Mouse (Mus musculus): Measurements from ENCODE around the gene Gli1.

Gli1 gene

GRCm38 (mm10) chr10:127341891-127342639 is at the start of gene Gli1:
Gene Gli1 (minus strand): TSS chr10:127341974.
- DNase-seq: peak; percentile 75

DNA sequence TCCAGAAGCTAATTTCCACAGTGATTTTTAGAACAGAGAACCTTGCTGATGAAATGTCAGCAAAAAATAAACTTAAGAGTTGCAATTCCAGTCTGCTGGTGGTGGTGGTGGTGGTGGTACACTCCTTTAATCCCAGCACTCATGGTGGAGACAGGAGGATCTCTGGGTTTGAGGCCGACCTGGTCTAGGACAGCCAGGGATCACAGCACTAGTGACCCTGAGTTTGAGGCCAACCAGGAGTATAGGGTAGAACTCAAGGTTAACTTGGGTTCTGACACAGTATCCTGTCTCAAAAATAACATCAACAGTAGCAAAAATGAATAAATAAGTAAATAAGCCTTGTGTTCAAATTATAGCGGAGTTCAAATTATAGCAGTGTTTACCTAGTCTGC is 40.0 kb upstream of the Gli1 start:
- DNase-seq: no peak

- DNase-seq: peak; percentile 32
Observed at GRCm38 (mm10) chr10:127380767-127381742, 39.3 kb upstream of the Gli1 start.

DNA sequence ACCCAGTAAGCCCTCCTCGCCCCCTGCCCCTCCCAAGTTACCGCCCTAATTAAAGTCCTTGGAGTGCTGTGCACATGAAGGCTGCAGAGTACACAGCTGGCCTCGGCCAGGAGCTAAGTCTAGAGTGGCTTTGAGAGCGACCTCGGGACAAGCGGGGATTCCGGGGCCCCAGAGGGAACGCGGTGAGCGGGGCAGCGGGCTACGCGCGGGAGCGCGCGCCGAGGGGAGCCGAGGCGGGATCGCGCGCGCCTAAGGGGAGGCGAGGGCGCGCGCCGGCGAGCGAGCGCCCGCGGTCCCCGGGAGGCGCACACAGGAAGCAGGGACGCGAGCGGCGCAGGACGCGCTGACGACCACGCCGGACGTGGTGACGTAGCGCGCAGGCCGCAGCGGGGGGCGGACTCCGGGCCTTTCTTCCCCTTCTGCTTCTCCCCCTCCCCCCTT is 38.5 kb upstream of the Gli1 start, which contains the start of gene R3hdm2:
Gene R3hdm2, plus strand, starts transcription at position 77 of the 441 bp plus-strand sequence.
- peak; percentile 94 for DNase-seq

DNA sequence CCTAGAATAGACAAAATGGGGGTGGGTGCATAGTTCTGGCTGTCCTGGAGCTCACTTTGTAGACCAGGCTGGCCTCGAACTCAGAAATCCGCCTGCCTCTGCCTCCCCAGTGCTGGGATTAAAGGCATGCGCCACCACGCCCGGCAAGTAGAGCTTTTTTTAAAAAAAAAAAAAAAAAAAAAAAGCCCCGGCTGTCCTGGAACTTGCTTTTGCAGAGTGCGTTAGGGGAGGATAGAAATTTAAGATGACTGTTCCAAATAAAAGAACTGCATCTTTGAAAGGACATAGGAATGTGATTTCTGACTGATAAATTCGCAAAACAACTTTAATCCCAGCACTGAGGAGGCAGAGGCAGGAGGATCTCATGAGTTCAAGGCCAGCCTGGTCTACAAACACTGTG is 37.9 kb upstream of the Gli1 start:
- no peak for DNase-seq

DNA sequence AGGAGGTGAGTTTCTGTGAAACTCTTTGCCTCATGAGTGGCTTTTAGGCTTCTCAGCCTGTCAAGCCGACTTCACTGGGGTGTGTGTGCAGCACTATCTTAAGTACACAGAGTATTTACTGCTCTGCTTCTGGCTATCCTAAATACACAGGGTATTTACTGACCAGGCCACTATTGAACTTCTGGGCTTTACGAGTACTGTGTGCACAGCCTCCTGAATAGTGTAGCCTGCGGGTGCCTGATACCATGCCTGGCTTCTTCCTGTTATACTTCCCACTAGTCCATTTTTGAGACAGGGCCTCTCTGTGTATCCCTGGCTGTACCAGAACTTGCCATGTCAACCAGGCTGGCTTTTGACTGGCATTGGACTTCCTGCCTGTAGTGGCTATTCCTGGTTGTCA is 35.9 kb upstream of the Gli1 start:
- no peak for DNase-seq

DNA sequence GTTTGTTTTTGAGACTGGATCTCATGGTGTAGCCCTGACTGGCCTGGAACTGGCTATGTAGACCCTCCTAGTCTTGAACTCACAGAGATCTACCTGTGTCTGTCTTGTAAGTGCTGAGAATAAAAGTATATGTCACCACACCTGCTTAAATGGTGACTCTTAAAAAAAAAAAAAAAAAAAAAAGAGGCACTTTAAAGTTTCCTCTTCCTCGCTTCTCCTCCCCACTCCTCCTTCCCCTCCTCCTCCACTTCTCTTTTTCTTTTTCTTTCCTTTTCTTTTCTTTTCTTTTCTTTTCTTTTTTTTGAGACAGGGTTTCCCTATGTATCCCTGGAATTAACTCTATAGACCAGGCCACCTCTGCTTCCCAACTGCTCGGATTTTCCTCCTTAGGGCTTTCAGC is 29.2 kb upstream of the Gli1 start:
- no peak for DNase-seq

GRCm38 (mm10) chr10:127369834-127370820 is 28.4 kb upstream of the Gli1 start, which contains the start of gene Inhbc:
Gene Inhbc (minus strand): TSS chr10:127370431.
- DNase-seq: no peak

- DNase-seq: no peak
Observed at GRCm38 (mm10) chr10:127368273-127368672, 26.5 kb upstream of the Gli1 start.

DNA sequence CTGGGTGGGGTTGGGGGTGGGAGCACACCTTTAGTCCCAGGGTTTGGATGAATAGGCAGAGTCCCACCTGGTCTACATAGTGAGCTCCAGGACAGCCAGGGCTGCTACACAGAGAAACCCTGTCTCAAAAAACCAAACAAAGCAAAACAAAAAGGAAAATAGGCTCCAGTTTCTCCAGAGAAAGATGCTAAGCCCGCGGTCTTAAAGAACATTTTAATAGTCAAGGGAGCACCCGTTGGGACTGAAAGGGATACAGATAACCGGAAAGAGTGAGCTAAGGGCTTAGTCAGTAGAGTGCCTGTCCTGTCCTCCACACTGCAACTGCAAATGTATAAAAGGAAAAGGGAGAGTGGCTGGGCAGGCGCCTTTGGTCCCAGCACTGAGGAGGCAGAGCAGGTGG is 25.3 kb upstream of the Gli1 start:
- no peak for DNase-seq

DNA sequence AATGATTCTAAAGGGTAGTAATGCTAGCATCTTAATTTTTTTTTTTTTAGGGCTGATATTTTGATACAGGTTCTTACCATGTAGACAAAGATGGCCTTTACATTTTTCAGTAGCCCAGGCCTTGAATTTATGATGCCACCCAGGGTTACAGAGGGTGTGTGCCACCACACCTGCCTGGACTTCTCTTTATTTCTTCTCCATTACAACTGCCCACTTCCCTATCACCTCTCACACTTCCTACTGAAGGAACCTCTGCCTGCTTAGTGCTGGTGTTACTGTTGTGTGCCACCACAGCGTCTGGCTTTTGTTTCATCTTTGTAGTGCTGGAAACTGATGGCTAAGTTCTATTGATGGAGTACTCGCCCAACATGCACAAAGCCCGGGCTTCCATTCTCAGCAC is 18.9 kb upstream of the Gli1 start:
- DNase-seq: no peak

DNA sequence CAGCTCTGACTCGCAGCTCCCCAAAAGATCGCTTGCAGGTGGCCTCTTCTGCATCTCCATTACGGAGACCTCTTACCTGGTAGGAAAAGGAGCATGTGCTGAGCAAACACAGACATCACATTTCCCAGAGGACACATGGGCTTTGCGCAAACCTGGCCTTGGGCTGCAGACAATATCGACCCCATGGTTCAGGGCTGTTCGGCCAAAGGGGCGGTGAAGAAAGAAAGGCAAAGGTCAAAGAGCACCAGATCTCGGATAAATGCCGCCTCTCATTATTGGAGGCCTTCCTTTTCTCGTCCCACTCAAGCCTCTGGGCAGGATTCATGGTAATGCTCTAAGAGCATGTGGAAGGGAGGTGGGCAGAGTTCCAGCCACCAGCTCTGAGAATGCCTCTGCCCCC is 13.6 kb upstream of the Gli1 start:
- no peak for DNase-seq

- peak; percentile 92 for DNase-seq
Observed at GRCm38 (mm10) chr10:127353909-127354895, 12.4 kb upstream of the Gli1 start, which contains the start of gene Inhbe. Gene Inhbe (minus strand): TSS chr10:127354411.

DNA sequence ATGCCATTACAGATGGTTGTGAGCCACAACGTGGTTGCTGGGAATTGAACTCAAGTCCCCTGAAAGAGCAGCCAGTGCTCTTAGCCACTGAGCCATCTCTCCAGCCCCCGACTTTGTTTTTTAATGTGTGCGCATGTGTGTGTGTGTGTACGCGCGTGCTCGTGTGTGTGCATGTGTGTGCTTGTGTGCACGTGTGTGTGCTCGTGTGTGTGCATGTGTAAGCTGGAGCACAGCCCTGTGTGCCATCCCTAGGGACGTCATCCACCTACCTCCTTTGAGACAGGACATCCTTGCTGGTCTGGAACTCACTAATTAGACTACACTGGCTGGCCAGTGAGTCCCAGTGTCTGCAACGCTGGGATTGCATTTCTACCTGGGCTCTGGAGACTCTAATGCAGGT is 11.0 kb upstream of the Gli1 start:
- no peak for DNase-seq

GRCm38 (mm10) chr10:127352187-127352586 is 10.4 kb upstream of the Gli1 start:
- DNase-seq: no peak

DNA sequence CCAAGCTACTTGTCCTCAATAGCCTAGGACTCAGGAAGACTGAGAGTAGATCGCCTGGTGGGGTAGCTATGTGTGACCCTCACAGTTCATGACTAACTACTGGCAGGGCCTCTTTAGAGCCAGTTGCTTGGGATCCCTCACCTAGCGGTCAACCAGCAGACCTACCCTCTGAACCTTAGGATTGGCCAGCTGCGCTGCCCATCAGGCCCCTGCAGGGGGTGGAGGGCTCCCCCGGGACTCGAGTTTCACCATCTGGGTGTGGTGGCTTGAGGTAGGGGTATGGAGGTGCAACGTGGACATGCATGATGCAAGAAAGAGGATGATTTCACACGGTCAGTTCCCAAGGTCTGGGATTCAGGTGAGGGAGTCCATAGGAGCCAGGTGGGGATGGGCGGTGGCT is 9.9 kb upstream of the Gli1 start:
- DNase-seq: no peak

DNA sequence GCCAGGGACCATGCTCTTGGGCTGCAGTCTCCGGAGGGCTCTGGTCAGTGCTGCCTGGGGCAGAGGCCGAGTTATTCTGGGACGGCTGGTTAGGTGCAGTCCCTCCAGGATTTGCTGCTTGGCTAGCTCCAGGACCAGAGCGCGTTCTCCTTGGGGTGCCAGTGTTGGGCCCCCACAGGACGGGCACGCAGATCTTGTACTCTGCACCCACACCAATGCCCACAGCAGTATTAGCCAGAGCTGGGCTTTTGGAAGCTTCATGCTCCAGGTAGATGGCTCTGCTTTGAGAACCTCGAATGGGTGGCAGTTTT is 9.5 kb upstream of the Gli1 start:
- no peak for DNase-seq

DNA sequence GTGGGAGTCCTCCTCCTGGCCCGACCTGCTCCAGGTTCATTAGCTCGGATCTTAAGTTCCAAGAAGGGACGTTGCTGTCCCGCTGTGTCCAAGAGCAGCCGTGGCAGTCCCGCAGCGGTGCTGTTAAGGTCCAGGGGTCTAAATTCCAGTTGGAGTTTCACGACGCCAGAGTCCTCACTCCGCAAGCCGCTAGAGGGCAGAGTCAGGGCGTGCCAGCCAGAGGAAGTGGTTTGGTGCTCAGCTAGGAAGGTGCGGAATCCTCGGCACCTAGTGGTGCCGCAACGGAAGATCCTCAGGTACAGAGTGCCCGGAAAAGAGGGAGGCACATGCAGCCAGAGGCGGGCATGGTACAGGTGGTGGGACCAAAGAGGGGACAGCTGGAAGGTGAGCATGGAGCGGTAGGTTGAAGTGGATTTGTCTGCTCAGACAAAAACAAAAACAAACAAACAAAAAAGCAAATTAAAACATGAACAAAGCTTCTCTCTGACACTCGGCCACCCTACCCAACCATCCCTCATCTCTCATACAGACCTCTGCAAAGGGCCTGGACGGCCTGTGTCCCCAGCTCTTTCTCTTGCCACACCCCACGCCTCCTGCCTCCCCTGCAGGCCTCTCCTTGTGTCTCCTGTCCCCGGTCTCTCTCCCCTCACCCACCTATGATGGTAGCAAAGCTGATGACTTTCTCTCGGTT is 9.0 kb upstream of the Gli1 start:
- DNase-seq: peak; percentile 80

GRCm38 (mm10) chr10:127349810-127350209 is 8.0 kb upstream of the Gli1 start:
- DNase-seq: peak; percentile 67

DNA sequence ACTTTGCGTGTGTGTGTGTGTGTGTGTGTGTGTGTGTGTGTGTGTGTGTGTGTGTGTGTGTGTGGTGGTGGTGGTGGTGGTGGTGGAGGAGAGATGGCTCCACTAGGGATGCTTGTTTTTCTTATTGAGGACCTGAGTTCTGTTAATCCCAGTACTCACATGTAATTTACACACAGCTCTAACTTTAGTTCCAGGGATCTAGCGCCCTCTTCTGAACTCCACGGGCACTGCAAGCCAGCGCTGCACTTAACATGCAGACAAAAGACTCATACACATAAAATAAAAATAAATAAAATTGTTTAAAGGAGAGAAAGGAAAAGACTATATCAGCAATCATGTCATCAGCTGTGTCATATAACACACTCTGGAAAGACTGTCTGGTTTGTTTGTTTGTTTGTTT is 7.2 kb upstream of the Gli1 start:
- no peak for DNase-seq

- no peak for DNase-seq
Observed at GRCm38 (mm10) chr10:127346173-127346572, 4.4 kb upstream of the Gli1 start.
